Mouse (Mus musculus) B cell, adult 67 days (primary cell): ENCODE results near the gene Clybl. TPM values are rescaled to one million over a fixed set of nuclear protein-coding genes. Genes with fewer than 3 reads are reported as not detected.

ENCODE experiments used
- total RNA-seq, 2 experiments: library from RNA; stranded (reverse); gene quantifications; 4 replicates each; pipeline ENCODE4 v1.2.4; 2023

Gene Clybl
- total RNA-seq, result 1 to 10 TPM; 5.5 to 6.6 TPM

GRCm38 (mm10) chr14:122181078-122181814 is at the start of gene Clybl:
Gene Clybl (plus strand): TSS chr14:122181704.

GRCm38 (mm10) chr14:122450496-122451382 is 269.2 kb downstream of the Clybl start, which contains the start of gene Gm5089:
Gene Gm5089 (minus strand): TSS chr14:122451115.

Other genes starting within 250 kb of the Clybl start
- gene Gpr183, start 216.5 kb upstream of the Clybl start, total RNA-seq, result 100 to 1,000 TPM; 300 to 330 TPM
- gene Timm8a2, start 147.0 kb upstream of the Clybl start, total RNA-seq, result 1 to 10 TPM; 1.1 to 2.1 TPM
- 100 to 1,000 TPM; 108 to 116 TPM for gene Tm9sf2, start 74.7 kb upstream of the Clybl start, total RNA-seq